Mouse (Mus musculus): ENCODE results near the gene Hamp2. TPM values are rescaled to one million over a fixed set of nuclear protein-coding genes. Genes with fewer than 3 reads are reported as not detected.

Hamp2 gene
- polyA plus RNA-seq, 1 experiment from 2014 or later, result not detected

DNA sequence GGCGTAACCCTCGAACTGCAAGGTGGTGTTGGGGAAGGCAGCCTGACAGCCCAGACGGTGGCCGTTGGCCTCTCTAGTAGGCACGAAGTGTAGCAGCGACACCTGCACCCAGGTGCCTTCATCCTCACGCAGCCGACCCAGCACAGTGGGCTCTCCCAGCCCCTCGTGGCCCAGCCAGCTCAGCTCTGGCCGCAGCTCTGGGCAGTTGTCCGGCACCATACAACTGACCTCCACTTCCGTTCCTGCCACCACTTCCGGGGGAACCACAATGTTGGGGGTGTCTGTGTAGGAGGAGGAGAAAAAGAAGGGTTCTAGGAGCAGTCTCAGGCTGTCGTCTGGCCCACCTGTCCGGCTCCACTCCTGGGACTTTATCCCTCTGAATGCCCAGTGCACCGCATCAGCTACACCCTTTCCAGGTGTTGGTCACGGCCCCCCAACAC lies 15.5 kb downstream of the Hamp2 start:
- Histone ChIP-seq H3K27ac (no peak overlapping the region), H3K4me1 (peaks cover 17% of the 10 kb centered on the region), H3K27me3 (ENCODE audit: low read depth, poor library complexity, severe bottlenecking) (0 out of 2 replicates have a peak, but pooled peaks cover 5% of the 10 kb centered on the region), H3K4me3 (peak overlapping the region; percentile 48), H3K36me3 (no peaks in the 10 kb centered on the region), H3K9me3 (replicated peaks) (no peaks in the 10 kb centered on the region)
- DNase-seq (ENCODE audit: low spot score), result no peak
- 28% methylated on average over 17 of the region's 17 CpGs for WGBS

DNA sequence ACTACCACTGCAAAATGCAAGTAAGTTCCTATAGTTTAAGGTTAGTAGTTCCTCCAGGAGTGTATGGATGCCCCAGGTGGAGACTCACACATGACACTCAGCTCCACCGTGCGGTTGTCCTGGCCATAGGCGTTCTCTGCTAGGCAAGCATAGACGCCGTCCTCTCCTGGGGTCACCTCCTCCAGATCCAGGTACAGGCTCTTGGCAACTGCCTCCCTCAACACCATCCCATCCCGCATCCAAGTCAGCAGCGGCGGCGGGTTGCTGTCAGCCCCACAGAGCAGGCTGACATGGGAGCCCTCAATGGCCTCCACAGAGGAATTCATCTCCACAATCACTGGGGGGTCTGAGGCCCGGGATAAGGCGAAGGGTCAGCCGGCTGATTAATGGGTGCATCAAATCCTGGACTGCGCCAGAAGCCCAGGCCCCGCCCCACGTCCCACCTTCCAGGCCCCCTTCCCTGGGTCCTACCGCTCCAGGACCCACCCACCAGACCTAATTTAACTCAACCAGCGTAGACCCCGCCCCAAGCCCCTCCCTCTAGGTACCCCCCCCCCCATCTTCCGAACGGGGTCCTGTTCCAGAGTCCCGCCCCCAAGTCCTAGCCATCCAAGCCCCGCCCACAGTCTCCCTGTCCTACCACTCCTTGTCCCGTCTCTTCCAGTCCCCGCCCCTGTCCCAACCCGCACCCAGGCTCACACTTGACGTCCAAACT lies 16.0 kb downstream of the Hamp2 start:
- peaks cover 17% of the 10 kb centered on the region for H3K4me1 ChIP-seq
- DNase-seq (ENCODE audit: low spot score), result peak; percentile 71
- H3K9me3 ChIP-seq (replicated peaks), result no peaks in the 10 kb centered on the region
- no peaks in the 10 kb centered on the region for H3K36me3 ChIP-seq
- peak overlapping the region; percentile 48 for H3K4me3 ChIP-seq
- 0 out of 2 replicates have a peak, but pooled peaks cover 5% of the 10 kb centered on the region for H3K27me3 ChIP-seq (ENCODE audit: low read depth, poor library complexity, severe bottlenecking)
- WGBS, result 2% methylated on average over 25 of the region's 26 CpGs
- no peak overlapping the region for H3K27ac ChIP-seq

DNA sequence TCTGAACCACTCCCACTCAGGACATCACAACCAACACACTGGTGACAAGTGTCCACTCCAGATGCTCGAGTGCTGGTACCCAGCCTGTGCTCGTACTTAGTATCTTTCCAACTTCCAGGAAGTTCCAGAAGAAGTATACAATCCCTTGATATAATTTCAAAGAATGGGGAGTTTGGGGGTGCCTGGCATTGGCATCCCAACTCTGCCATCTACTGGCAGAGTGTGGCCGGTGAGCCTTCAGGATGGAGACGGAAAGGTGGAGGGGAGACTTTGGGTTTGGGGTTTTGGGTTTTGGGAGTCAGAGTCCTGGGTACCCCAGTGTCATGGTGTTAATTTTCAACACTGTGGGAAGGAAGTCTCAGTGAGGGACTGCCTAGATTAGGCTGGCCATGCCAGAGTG lies 20.4 kb downstream of the Hamp2 start:
- Histone ChIP-seq H3K4me3 (no peak overlapping the region), H3K4me1 (peaks cover 17% of the 10 kb centered on the region), H3K27ac (no peak overlapping the region), H3K9me3 (replicated peaks) (no peaks in the 10 kb centered on the region), H3K27me3 (ENCODE audit: low read depth, poor library complexity, severe bottlenecking) (0 out of 2 replicates have a peak, but pooled peaks cover 5% of the 10 kb centered on the region), H3K36me3 (no peaks in the 10 kb centered on the region)
- 57% methylated on average over 4 of the region's 4 CpGs for WGBS
- no peak for DNase-seq (ENCODE audit: low spot score)

DNA sequence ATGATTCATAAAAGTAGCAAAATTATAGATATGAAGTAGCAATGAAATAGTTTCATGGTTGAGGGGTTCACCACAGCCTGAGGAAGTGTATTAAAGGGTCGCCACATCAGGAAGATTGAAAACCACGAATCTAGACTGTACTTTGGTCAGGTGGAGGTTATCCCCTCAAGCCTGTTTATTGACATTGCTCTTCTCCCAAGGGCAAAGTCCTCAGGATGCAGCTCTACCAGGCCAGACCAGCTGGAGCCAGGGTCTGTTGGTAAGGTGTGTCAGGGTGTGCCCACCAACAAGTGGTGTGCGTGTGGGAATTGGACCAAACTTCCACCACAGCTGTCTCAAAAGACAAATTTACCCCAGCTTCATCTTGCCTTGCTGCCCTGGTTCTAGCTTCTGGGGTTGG lies 29.3 kb downstream of the Hamp2 start:
- WGBS, result 93% methylated on average over 3 of the region's 3 CpGs
- Histone ChIP-seq H3K4me1 (peaks cover 14% of the 10 kb centered on the region), H3K27ac (no peak overlapping the region), H3K9me3 (replicated peaks) (no peaks in the 10 kb centered on the region), H3K4me3 (no peak overlapping the region), H3K36me3 (no peaks in the 10 kb centered on the region), H3K27me3 (ENCODE audit: low read depth, poor library complexity, severe bottlenecking) (no peaks in the 10 kb centered on the region)
- no peak for DNase-seq (ENCODE audit: low spot score)

DNA sequence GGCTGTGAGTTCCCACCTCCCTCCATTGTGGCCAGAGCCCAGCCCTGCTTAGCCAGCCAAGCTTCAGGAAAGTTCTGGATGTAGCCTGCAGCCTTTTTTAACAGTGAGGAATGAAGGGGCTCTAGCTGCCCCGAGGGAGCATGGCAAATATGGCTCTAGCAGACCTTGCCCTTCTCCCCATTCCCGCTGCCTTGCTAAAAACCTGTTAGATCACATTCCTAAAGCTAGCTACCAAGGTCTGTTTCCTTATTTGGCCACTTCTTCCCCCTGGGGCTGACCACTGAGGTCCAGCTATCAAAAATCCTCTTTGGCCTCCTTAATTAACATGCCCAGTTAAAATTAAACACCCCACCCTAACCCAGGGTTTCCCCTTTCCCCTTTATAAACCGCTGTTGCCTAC lies 32.0 kb downstream of the Hamp2 start:
- no peaks in the 10 kb centered on the region for H3K27me3 ChIP-seq (ENCODE audit: low read depth, poor library complexity, severe bottlenecking)
- H3K36me3 ChIP-seq, result no peaks in the 10 kb centered on the region
- WGBS, result 65% methylated on average over 3 of the region's 3 CpGs
- no peak for DNase-seq (ENCODE audit: low spot score)
- no peaks in the 10 kb centered on the region for H3K9me3 ChIP-seq (replicated peaks)
- no peak overlapping the region for H3K4me3 ChIP-seq
- 0 out of 2 replicates have a peak overlapping the region, but pooled peaks have one; percentile 26 for H3K27ac ChIP-seq
- H3K4me1 ChIP-seq, result 0 out of 2 replicates have a peak, but pooled peaks cover 6% of the 10 kb centered on the region

DNA sequence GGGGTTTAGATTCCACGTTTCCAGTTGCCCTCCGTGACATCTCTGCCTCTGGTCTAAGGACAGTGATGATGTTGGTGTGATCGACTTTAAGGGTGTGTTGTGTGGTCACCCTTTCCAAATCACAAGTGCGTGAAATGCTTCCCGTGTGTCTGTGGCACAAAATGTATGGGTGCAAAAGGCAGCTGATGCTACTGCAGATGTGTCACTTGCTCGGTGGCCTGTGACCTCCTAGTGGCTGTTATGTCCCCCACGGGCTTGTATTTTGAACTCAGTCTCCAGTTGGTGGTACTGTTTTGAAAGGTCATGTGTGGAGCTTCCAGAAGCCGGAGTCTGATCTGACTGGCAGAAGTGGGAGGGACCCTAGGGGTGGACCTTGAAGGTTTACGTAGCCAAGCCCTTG lies 32.7 kb downstream of the Hamp2 start:
- no peak for DNase-seq (ENCODE audit: low spot score)
- 90% methylated on average over 9 of the region's 9 CpGs for WGBS
- Histone ChIP-seq H3K27me3 (ENCODE audit: low read depth, poor library complexity, severe bottlenecking) (no peaks in the 10 kb centered on the region), H3K4me3 (no peak overlapping the region), H3K27ac (no peak overlapping the region), H3K9me3 (replicated peaks) (no peaks in the 10 kb centered on the region), H3K4me1 (0 out of 2 replicates have a peak, but pooled peaks cover 6% of the 10 kb centered on the region), H3K36me3 (no peaks in the 10 kb centered on the region)

DNA sequence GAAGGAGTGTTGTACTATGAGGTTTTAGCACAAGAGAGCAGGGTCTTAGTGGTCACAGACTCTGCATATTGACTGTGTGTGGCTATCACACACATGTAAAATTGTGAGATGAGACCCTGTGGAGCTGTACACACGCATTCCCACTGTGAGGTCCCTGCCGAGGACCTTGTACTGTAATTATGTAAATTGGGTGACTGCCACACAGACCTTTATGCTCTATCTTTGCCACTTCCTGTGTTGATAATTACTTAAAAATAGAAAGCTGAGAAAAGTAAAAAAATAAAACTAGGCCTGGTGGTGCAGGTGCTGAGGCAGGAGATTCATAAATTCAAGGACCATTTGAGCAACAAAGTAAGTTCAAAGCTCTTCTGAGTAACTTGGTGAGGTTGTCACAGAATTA lies 33.8 kb downstream of the Hamp2 start:
- H3K36me3 ChIP-seq, result no peaks in the 10 kb centered on the region
- WGBS, result 81% methylated on average over 2 of the region's 2 CpGs
- H3K4me1 ChIP-seq, result 0 out of 2 replicates have a peak, but pooled peaks cover 6% of the 10 kb centered on the region
- no peak for DNase-seq (ENCODE audit: low spot score)
- H3K27me3 ChIP-seq (ENCODE audit: low read depth, poor library complexity, severe bottlenecking), result no peaks in the 10 kb centered on the region
- H3K4me3 ChIP-seq, result no peak overlapping the region
- no peaks in the 10 kb centered on the region for H3K9me3 ChIP-seq (replicated peaks)
- H3K27ac ChIP-seq, result no peak overlapping the region

DNA sequence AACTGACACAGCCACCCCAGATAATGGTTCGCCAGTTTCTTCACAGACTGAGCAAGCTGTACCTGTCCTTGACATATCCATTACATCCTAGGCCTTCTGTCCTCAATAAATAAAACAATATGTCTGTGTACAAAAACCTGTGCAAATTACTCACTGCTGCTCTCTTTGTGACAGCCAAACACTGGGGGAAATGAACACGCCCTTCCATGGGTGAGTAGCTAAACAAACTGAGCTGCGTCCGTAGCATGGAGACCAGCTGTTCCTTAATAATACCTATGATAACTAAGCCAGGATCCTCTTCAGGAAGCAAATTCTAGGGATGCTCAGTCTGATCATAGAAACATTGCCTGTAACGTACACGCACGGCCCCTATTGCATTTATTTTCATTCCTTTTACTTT lies 35.7 kb downstream of the Hamp2 start:
- H3K4me3 ChIP-seq, result no peak overlapping the region
- H3K9me3 ChIP-seq (replicated peaks), result no peaks in the 10 kb centered on the region
- no peak for DNase-seq (ENCODE audit: low spot score)
- no peaks in the 10 kb centered on the region for H3K27me3 ChIP-seq (ENCODE audit: low read depth, poor library complexity, severe bottlenecking)
- H3K36me3 ChIP-seq, result no peaks in the 10 kb centered on the region
- 93% methylated on average over 7 of the region's 7 CpGs for WGBS
- 0 out of 2 replicates have a peak, but pooled peaks cover 6% of the 10 kb centered on the region for H3K4me1 ChIP-seq
- no peak overlapping the region for H3K27ac ChIP-seq

DNA sequence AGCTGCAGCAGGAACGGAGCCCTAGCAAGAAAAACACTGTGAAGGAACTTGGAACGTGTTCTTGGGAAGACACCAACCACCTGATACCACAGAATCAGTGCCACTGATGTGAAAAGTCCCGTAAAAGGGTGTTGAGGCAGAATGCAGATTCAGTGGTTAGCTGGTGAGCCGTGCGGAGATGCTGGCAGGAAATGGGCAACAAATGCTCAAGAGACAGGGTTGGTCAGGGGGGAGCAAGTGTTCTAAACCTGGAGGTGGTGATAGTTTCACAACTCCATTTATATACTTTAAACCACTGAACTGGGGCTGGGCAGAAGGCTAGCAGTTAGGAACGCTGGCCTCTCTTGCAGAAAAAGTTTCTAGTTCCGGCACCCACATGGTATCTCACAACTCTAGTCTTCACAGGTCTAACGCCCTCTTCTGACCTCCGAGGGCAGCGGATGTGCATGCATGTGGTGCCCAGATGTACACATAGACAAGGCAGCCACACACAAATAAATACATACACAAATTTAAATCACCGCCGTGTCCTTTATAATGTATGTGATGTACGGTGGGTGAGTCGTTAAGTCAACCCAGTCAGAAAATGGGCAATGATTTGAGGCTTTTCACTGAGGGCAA lies 36.8 kb downstream of the Hamp2 start:
- Histone ChIP-seq H3K9me3 (replicated peaks) (no peaks in the 10 kb centered on the region), H3K4me1 (0 out of 2 replicates have a peak, but pooled peaks cover 3% of the 10 kb centered on the region), H3K27me3 (ENCODE audit: low read depth, poor library complexity, severe bottlenecking) (no peaks in the 10 kb centered on the region), H3K36me3 (no peaks in the 10 kb centered on the region), H3K27ac (no peak overlapping the region), H3K4me3 (no peak overlapping the region)
- WGBS, result 85% methylated on average over 14 of the region's 14 CpGs
- no peak for DNase-seq (ENCODE audit: low spot score)

DNA sequence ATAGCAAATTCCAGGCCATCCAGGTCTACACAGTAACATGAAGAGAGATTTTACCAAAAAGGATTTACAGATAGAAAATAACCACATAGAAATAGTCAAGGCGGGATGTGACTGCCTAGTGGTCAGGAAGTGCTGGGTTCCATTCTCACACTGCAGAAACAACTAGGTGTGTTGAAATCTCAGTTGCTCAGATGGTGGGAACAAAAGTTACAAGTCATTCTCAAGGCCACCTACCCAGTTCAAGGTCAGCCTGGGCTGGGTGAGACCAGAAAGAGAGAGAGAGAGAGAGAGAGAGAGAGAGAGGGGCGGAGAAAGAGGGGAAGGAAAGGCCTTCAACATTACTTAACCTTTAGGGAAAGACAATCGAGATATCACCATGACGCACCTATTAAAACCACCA lies 37.6 kb downstream of the Hamp2 start:
- Histone ChIP-seq H3K36me3 (no peaks in the 10 kb centered on the region), H3K9me3 (replicated peaks) (no peaks in the 10 kb centered on the region), H3K27ac (no peak overlapping the region), H3K4me3 (no peak overlapping the region), H3K27me3 (ENCODE audit: low read depth, poor library complexity, severe bottlenecking) (no peaks in the 10 kb centered on the region), H3K4me1 (no peaks in the 10 kb centered on the region)
- 88% methylated on average over 4 of the region's 4 CpGs for WGBS
- DNase-seq (ENCODE audit: low spot score), result no peak

DNA sequence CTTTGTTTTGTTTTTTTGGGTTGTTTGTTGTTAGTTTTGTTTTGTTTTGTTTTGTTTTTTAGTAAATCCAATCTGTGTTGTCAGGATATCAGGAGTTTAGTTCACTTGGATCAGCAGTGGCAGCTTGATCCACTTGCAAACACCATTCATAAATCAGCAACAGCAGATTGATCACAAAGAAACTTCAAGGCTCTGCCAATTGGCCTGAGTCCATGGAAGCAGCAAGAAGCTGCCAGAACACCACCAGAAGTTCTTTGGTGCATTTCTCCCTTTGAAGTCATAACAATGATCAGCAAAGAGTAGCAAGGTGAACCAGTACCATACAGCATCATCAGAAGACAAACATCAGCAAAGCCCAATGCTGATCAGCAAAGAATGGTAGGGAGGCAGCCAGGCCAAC lies 40.4 kb downstream of the Hamp2 start:
- DNase-seq (ENCODE audit: low spot score), result no peak
- Histone ChIP-seq H3K36me3 (no peaks in the 10 kb centered on the region), H3K9me3 (replicated peaks) (no peaks in the 10 kb centered on the region), H3K4me3 (no peak overlapping the region), H3K27ac (no peak overlapping the region), H3K27me3 (ENCODE audit: low read depth, poor library complexity, severe bottlenecking) (no peaks in the 10 kb centered on the region), H3K4me1 (no peaks in the 10 kb centered on the region)

DNA sequence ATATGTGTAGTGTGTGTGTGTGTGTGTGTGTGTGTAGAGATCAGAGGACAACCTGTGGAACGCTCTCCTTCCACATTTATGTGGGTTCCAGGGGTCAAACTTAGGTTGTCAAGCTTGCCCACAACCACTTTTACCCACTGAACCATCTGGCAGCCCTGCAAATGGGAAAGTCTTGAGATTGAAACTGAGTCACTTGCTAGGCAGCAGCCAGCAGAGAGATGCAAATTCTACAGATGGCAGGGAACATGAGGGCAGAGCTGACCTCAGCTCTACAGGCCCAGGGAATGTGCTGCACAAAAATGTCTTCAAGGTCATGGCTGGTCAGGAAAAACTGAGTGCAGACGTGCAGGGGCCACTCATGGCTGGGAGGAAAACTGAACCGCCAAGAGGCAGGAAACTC lies 43.1 kb downstream of the Hamp2 start:
- 81% methylated on average over 3 of the region's 3 CpGs for WGBS

DNA sequence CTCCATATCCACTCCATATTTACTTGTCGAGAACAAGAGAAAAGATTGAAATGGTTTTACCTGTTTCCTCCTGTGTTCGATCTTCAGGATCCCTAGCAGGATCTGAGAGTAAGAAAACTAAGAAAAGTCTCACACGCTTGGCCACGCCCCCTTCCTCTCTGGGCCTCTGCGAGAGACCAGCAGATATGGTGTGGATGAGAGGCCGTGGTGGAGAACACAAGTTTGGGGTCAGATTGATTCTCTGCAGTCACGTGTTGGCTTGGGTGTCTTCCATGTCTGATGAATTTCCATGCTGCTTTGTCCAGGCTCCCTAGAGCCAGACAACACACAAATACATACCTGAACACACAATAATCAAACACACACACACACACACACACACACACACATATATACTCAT lies 44.3 kb downstream of the Hamp2 start, which contains the start of gene Cd22:
Cd22 (minus strand) TSS at position 167 of the 400 bp plus-strand sequence.
- Histone ChIP-seq H3K36me3 (no peaks in the 10 kb centered on the region), H3K4me3 (no peak within 1 kb of the TSS), H3K9me3 (replicated peaks) (no peaks in the 10 kb centered on the region), H3K4me1 (no peaks in the 10 kb centered on the region), H3K27ac (no peak within 1 kb of the TSS), H3K27me3 (ENCODE audit: low read depth, poor library complexity, severe bottlenecking) (no peaks in the 10 kb centered on the region)
- 72% methylated on average over 7 of the region's 7 CpGs for WGBS
- no peak for DNase-seq (ENCODE audit: low spot score)

More for the DNA sequence above, 43.1 kb downstream of the Hamp2 start:
- Histone ChIP-seq H3K27me3 (ENCODE audit: low read depth, poor library complexity, severe bottlenecking) (no peaks in the 10 kb centered on the region), H3K4me1 (no peaks in the 10 kb centered on the region), H3K36me3 (no peaks in the 10 kb centered on the region), H3K9me3 (replicated peaks) (no peaks in the 10 kb centered on the region), H3K27ac (no peak overlapping the region), H3K4me3 (no peak overlapping the region)
- no peak for DNase-seq (ENCODE audit: low spot score)

Measured in limb, embryonic 10.5 days (tissue).